Mouse (Mus musculus): ENCODE measurements around the gene Zfp973.
"Not testable (repeated sequence)": the region's sequence is repeated elsewhere in the genome, so short reads cannot be mapped to it uniquely, and the experiment has no call there.

Gene Zfp973

DNA sequence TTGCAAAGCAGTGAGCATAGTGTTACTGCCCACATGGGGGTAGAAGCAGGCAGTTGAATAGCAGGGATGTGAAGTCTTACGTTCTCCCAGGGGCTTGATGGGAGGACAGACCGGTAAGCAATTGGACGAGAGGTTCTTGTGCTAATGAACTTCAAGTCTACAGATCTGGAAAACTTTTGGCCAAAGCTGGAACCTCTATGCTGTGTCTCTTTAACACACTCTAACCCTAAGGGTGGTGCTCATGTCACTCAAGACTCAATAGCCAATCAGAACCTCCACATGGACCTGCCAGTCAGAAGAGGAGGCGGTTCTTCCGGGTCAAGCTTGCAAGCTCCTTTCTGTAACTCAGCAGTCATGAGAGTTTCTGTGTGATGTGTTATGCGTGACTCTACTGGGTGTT, at the start of gene Zfp973:
Gene Zfp973, plus strand, starts transcription at position 301 of the 400 bp plus-strand sequence.
- not testable (repeated sequence) for H3K27me3 ChIP-seq (ENCODE audit: control insufficient read depth, insufficient read depth, low read length, poor library complexity, severe bottlenecking); H3K36me3 ChIP-seq (ENCODE audit: control insufficient read depth, insufficient read depth, low read length, poor library complexity, severe bottlenecking); DNase-seq (ENCODE audit: low read depth, low spot score)

- DNase-seq (ENCODE audit: low read depth, low spot score): not testable (repeated sequence)
Observed at GRCm38 (mm10) chr2:176636244-176636643, 34.1 kb upstream of the Zfp973 start, which contains the start of gene Gm14308. TSS of gene Gm14308 (minus strand) at chr2:176636344.

DNA sequence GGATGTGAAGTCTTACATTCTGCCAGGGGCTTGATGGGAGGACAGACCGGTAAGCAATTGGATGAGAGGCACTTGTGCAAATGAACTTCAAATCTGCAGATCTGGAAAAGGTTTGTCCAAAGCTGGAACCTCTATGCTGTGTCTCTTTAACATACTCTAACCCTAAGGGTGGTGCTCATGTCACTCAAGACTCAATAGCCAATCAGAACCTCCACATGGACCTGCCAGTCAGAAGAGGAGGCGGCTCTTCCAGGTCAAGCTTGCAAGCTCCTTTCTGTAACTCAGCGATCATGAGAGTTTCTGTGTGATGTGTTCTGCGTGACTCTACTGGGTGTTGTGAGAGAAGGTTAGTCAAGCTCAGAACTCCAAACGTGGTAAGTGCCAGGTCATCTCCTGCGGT, 37.7 kb downstream of the Zfp973 start, which contains the start of gene Gm14305:
Gene Gm14305, plus strand, starts transcription at position 278 of the 400 bp plus-strand sequence.
- DNase-seq (ENCODE audit: low read depth, low spot score); H3K27me3 ChIP-seq (ENCODE audit: control insufficient read depth, insufficient read depth, low read length, poor library complexity, severe bottlenecking); H3K36me3 ChIP-seq (ENCODE audit: control insufficient read depth, insufficient read depth, low read length, poor library complexity, severe bottlenecking): not testable (repeated sequence)

More at GRCm38 (mm10) chr2:176636244-176636643, 34.1 kb upstream of the Zfp973 start, which contains the start of gene Gm14308:
- H3K27me3 ChIP-seq (ENCODE audit: control insufficient read depth, insufficient read depth, low read length, poor library complexity, severe bottlenecking); H3K36me3 ChIP-seq (ENCODE audit: control insufficient read depth, insufficient read depth, low read length, poor library complexity, severe bottlenecking): not testable (repeated sequence)

Data from splenic B cell, adult 2 months (primary cell).